31 mouse cellular contexts compared by ENCODE assay signal in genomic region chr6:93462861-93463260, GRCm38 (mm10).
DNase-seq lines count a peak whose midpoint lies in the region; ATAC-seq and TF ChIP-seq lines count a peak whose summit lies in the region.
"Had no signal": no experiment of that assay in that cellular context is flagged by ENCODE, and none has a peak within 500 bp of the region (broad histone marks: within the 10 kb centered on the region; RNA-seq: fewer than 3 reads in every experiment).

No protein-coding gene starts in this region.

- no peak overlapping the region for H3K27ac ChIP-seq in forebrain, embryonic 16.5 days (ENCODE audit: low read length)
- no peak overlapping the region for H3K27ac ChIP-seq in forebrain, embryonic 10.5 days
- H3K27ac ChIP-seq in heart, postnatal 0 days (ENCODE audit: low read depth): peak overlapping the region; percentile 87
- 0 out of 2 replicates have a peak overlapping the region, but pooled peaks have one; percentile 29 for H3K27ac ChIP-seq in layer of hippocampus, adult 2 months
- H3K27ac ChIP-seq: forebrain, embryonic 15.5 days; heart, embryonic 13.5 days; hindbrain, embryonic 10.5 days; hindbrain, embryonic 15.5 days; kidney, embryonic 15.5 days; limb, embryonic 10.5 days; limb, embryonic 15.5 days; liver, embryonic 13.5 days; macrophage; midbrain, embryonic 15.5 days; neural tube, embryonic 15.5 days had no signal

- H3K4me2 ChIP-seq in forebrain, embryonic 16.5 days (ENCODE audit: low read length): no peak overlapping the region
- H3K4me2 ChIP-seq in heart, postnatal 0 days (ENCODE audit: low read depth, low read length): no peak overlapping the region
- H3K4me2 ChIP-seq: forebrain, embryonic 15.5 days; heart, embryonic 13.5 days; hindbrain, embryonic 15.5 days; kidney, embryonic 15.5 days; limb, embryonic 15.5 days; liver, embryonic 13.5 days; midbrain, embryonic 15.5 days; neural tube, embryonic 15.5 days had no signal

- 0 out of 2 replicates have a peak, but pooled peaks have one; percentile 26 for ATAC-seq in forebrain, embryonic 16.5 days
- ATAC-seq in heart, postnatal 0 days (ENCODE audit: insufficient read depth, low read depth): 0 out of 2 replicates have a peak, but pooled peaks have one; percentile 30
- no peak for ATAC-seq in CD4-positive, CD25-positive, alpha-beta regulatory T cell, adult 4 months
- ATAC-seq: forebrain, embryonic 15.5 days; inflammation-experienced regulatory T-cells, adult 6 months; midbrain, embryonic 15.5 days had no signal

- no peaks in the 10 kb centered on the region for H3K36me3 ChIP-seq in forebrain, embryonic 16.5 days (ENCODE audit: control insufficient read depth, insufficient read depth)
- H3K36me3 ChIP-seq in forebrain, embryonic 10.5 days (replicated peaks): no peaks in the 10 kb centered on the region
- H3K36me3 ChIP-seq in heart, postnatal 0 days (replicated peaks; ENCODE audit: control insufficient read depth, insufficient read depth, low read length): no peaks in the 10 kb centered on the region
- H3K36me3 ChIP-seq: forebrain, embryonic 15.5 days; G1E; heart, embryonic 13.5 days; hindbrain, embryonic 10.5 days; hindbrain, embryonic 15.5 days; kidney, embryonic 15.5 days; limb, embryonic 10.5 days; limb, embryonic 15.5 days; liver, embryonic 13.5 days; midbrain, embryonic 15.5 days; neural tube, embryonic 15.5 days had no signal

- 56% methylated on average over 4 of the region's 4 CpGs for WGBS in forebrain, embryonic 16.5 days
- WGBS in forebrain, embryonic 10.5 days: 90% methylated on average over 4 of the region's 4 CpGs
- 45% methylated on average over 4 of the region's 4 CpGs for WGBS in heart, postnatal 0 days

- no peak for TF ChIP-seq EP300 in heart, postnatal 0 days (IDR thresholded peaks at IDR 0.05; ENCODE audit: low read depth)

- no peak for TF ChIP-seq CTCF in heart, postnatal 0 days (IDR thresholded peaks at IDR 0.05; ENCODE audit: low read depth)
- no peak for TF ChIP-seq CTCF in layer of hippocampus, adult 2 months (conservative IDR thresholded peaks at IDR 0.05)

- no peak for DNase-seq in forebrain, embryonic 10.5 days (ENCODE audit: extremely low spot score, low spot score)
- no peak for DNase-seq in heart, postnatal 0 days (ENCODE audit: low spot score)
- DNase-seq in heart, postnatal 25 days (ENCODE audit: low spot score): no peak
- peak; percentile 29 to 30 for DNase-seq in layer of hippocampus, adult 2 months (ENCODE audit: low spot score in 2 of 2)
- DNase-seq in telencephalon, adult 2 months (ENCODE audit: low read depth, low spot score): peak; percentile 10
- DNase-seq: adrenal gland, adult 8-10 months; cerebellum, adult 11 months; cerebellum, adult 9-10 months; cerebellum, postnatal 36 days; gastrocnemius, postnatal 14 days; kidney, adult 11 months; kidney, postnatal 25 days; liver, embryonic 13.5 days; lung, adult 18-20 months; lung, postnatal 10 days; retina, postnatal 1 day; right cerebral cortex, postnatal 14 days had no signal

- H3K4me3 ChIP-seq in forebrain, embryonic 16.5 days (replicated peaks; ENCODE audit: low read length): no peak overlapping the region
- H3K4me3 ChIP-seq in forebrain, embryonic 10.5 days: no peak overlapping the region
- no peak overlapping the region for H3K4me3 ChIP-seq in heart, postnatal 0 days (ENCODE audit: low read depth, low read length)
- no peak overlapping the region for H3K4me3 ChIP-seq in layer of hippocampus, adult 2 months
- H3K4me3 ChIP-seq: forebrain, embryonic 15.5 days; heart, embryonic 13.5 days; hindbrain, embryonic 10.5 days; hindbrain, embryonic 15.5 days; kidney, embryonic 15.5 days; limb, embryonic 10.5 days; limb, embryonic 15.5 days; liver, embryonic 13.5 days; midbrain, embryonic 15.5 days; neural tube, embryonic 15.5 days had no signal

- H3K9ac ChIP-seq in forebrain, embryonic 16.5 days (replicated peaks; ENCODE audit: low read depth, low read length): no peak overlapping the region
- no peak overlapping the region for H3K9ac ChIP-seq in heart, postnatal 0 days (replicated peaks; ENCODE audit: low read depth, low read length)
- H3K9ac ChIP-seq: forebrain, embryonic 15.5 days; heart, embryonic 13.5 days; hindbrain, embryonic 15.5 days; kidney, embryonic 15.5 days; limb, embryonic 15.5 days; liver, embryonic 13.5 days; midbrain, embryonic 15.5 days; neural tube, embryonic 15.5 days had no signal

- peaks cover 5% of the 10 kb centered on the region for H3K4me1 ChIP-seq in forebrain, embryonic 16.5 days (replicated peaks; ENCODE audit: control insufficient read depth, insufficient read depth, low read length)
- 0 out of 2 replicates have a peak, but pooled peaks cover 3% of the 10 kb centered on the region for H3K4me1 ChIP-seq in forebrain, embryonic 10.5 days
- peaks cover 20% of the 10 kb centered on the region; the same call in 1 of the 2 replicates for H3K4me1 ChIP-seq in heart, postnatal 0 days (ENCODE audit: control insufficient read depth, insufficient read depth)
- H3K4me1 ChIP-seq: forebrain, embryonic 15.5 days; hindbrain, embryonic 10.5 days; kidney, embryonic 15.5 days; limb, embryonic 10.5 days; limb, embryonic 15.5 days; liver, embryonic 13.5 days had no signal

- H3K9me3 ChIP-seq in forebrain, embryonic 16.5 days (ENCODE audit: control insufficient read depth, low read length): no peaks in the 10 kb centered on the region
- no peaks in the 10 kb centered on the region for H3K9me3 ChIP-seq in forebrain, embryonic 10.5 days
- no peaks in the 10 kb centered on the region for H3K9me3 ChIP-seq in heart, postnatal 0 days (replicated peaks; ENCODE audit: control insufficient read depth, low read length)
- H3K9me3 ChIP-seq: forebrain, embryonic 15.5 days; heart, embryonic 13.5 days; hindbrain, embryonic 10.5 days; hindbrain, embryonic 15.5 days; kidney, embryonic 15.5 days; limb, embryonic 10.5 days; limb, embryonic 15.5 days; liver, embryonic 13.5 days; midbrain, embryonic 15.5 days; neural tube, embryonic 15.5 days had no signal

- no peaks in the 10 kb centered on the region for H3K27me3 ChIP-seq in forebrain, embryonic 16.5 days (replicated peaks; ENCODE audit: control insufficient read depth, insufficient read depth, low read length)
- H3K27me3 ChIP-seq in forebrain, embryonic 10.5 days (ENCODE audit: poor library complexity, severe bottlenecking): no peaks in the 10 kb centered on the region
- no peaks in the 10 kb centered on the region for H3K27me3 ChIP-seq in heart, postnatal 0 days (ENCODE audit: control insufficient read depth, insufficient read depth, low read length)
- H3K27me3 ChIP-seq: forebrain, embryonic 15.5 days; heart, embryonic 13.5 days; hindbrain, embryonic 15.5 days; kidney, embryonic 15.5 days; limb, embryonic 15.5 days; liver, embryonic 13.5 days; midbrain, embryonic 15.5 days; neural tube, embryonic 15.5 days had no signal

- intact Hi-C loops in heart, postnatal 25 days (cut with DNase I): no loop called here

Comparison
In these comparisons a context has a peak if more than half of its experiments do, and no peak if none do; other contexts are left out.
1. H3K27ac ChIP-seq: peak in heart, postnatal 0 days (single experiment) and layer of hippocampus, adult 2 months (single experiment); none in forebrain, embryonic 16.5 days (single experiment) and forebrain, embryonic 10.5 days (single experiment).
2. DNase-seq: peak in layer of hippocampus, adult 2 months (2 of 2) and telencephalon, adult 2 months (single experiment); none in forebrain, embryonic 10.5 days (single experiment), heart, postnatal 0 days (single experiment) and heart, postnatal 25 days (single experiment).